27 mouse cellular contexts compared by ENCODE assay signal in the genomic region with DNA sequence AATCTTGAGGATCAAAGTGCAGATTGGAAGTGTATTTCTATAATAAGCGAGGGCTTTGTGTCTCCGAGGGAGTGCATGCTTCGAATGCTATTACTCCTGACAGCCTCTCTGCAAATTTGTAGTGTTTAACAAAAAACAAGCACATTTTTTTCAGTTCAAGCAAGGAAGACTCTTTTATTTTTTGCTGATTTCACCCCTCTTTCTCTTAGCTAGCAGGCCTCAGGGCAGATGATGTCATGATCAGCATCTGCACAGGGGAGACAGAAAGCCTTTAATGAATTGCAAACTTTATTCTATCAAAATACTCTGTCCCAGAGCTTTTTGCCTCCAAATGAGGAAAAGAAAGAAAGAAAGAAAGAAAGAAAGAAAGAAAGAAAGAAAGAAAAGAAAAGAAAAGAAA.
DNase-seq lines count a peak whose midpoint lies in the region; ATAC-seq and TF ChIP-seq lines count a peak whose summit lies in the region.
"Had no signal": no experiment of that assay in that cellular context is flagged by ENCODE, and none has a peak within 500 bp of the region (broad histone marks: within the 10 kb centered on the region; RNA-seq: fewer than 3 reads in every experiment).

No protein-coding gene starts in this region.

- H3K9ac ChIP-seq in forebrain, embryonic 11.5 days (ENCODE audit: low read length), result no peak overlapping the region
- no peak overlapping the region for H3K9ac ChIP-seq in forebrain, embryonic 15.5 days (replicated peaks)
- H3K9ac ChIP-seq in heart, embryonic 12.5 days, result no peak overlapping the region
- H3K9ac ChIP-seq: embryonic facial prominence, embryonic 15.5 days; heart, embryonic 15.5 days; hindbrain, embryonic 13.5 days; intestine, embryonic 15.5 days had no signal

- no peak for TF ChIP-seq POLR2A in cerebellum, adult 2 months (IDR thresholded peaks at IDR 0.05; ENCODE audit: borderline replicate concordance, insufficient read depth, low read length)

- TF ChIP-seq CTCF in cerebellum, adult 2 months (IDR thresholded peaks at IDR 0.05; ENCODE audit: borderline replicate concordance, insufficient read depth, low read depth, low read length), result no peak

- no peak overlapping the region for H3K4me3 ChIP-seq in forebrain, embryonic 11.5 days (ENCODE audit: low read depth, low read length)
- H3K4me3 ChIP-seq in forebrain, embryonic 15.5 days, result no peak overlapping the region
- H3K4me3 ChIP-seq in limb, embryonic 10.5 days, result no peak overlapping the region
- no peak overlapping the region for H3K4me3 ChIP-seq in cerebellum, adult 2 months (replicated peaks; ENCODE audit: insufficient read depth, low read depth, low read length)
- no peak overlapping the region for H3K4me3 ChIP-seq in heart, embryonic 12.5 days
- H3K4me3 ChIP-seq: embryonic facial prominence, embryonic 15.5 days; heart, embryonic 15.5 days; hindbrain, embryonic 10.5 days; hindbrain, embryonic 13.5 days; intestine, embryonic 15.5 days had no signal

- 0 out of 2 replicates have a peak, but pooled peaks have one; percentile 28 for ATAC-seq in forebrain, embryonic 11.5 days (replicated peaks; ENCODE audit: low FRiP score)
- no peak for ATAC-seq in forebrain, embryonic 15.5 days (replicated peaks)
- ATAC-seq in granulocyte monocyte progenitor cell, adult 5-6 weeks (replicated peaks; ENCODE audit: poor library complexity, severe bottlenecking), result no peak
- ATAC-seq in heart, embryonic 12.5 days (ENCODE audit: insufficient number of reproducible peaks, low FRiP score), result no peak
- ATAC-seq: hindbrain, embryonic 16.5 days; intestine, embryonic 15.5 days; Patski had no signal

- H3K4me1 ChIP-seq in forebrain, embryonic 11.5 days (replicated peaks; ENCODE audit: control insufficient read depth, insufficient read depth, low read length), result peaks cover 6% of the 10 kb centered on the region; the same call in 1 of the 2 replicates
- H3K4me1 ChIP-seq in forebrain, embryonic 15.5 days, result peaks cover 43% of the 10 kb centered on the region
- H3K4me1 ChIP-seq in limb, embryonic 10.5 days, result peaks cover 7% of the 10 kb centered on the region
- no peaks in the 10 kb centered on the region for H3K4me1 ChIP-seq in cerebellum, adult 2 months (ENCODE audit: control insufficient read depth, insufficient read depth, low read length)
- no peaks in the 10 kb centered on the region for H3K4me1 ChIP-seq in heart, embryonic 12.5 days (replicated peaks)
- H3K4me1 ChIP-seq: embryonic facial prominence, embryonic 15.5 days; heart, embryonic 15.5 days; intestine, embryonic 15.5 days had no signal

- DNase-seq in 3T3-L1 (ENCODE audit: low read depth, low spot score) (peak; percentile 12), NIH3T3 (ENCODE audit: low read depth) (peak; percentile 11)
- DNase-seq in forebrain, embryonic 11.5 days (ENCODE audit: low spot score), result peak; percentile 58
- no peak for DNase-seq in limb, embryonic 10.5 days (ENCODE audit: low spot score)
- DNase-seq in cerebellum, adult 2 months, result no peak
- DNase-seq: adrenal gland, postnatal 25 days; cerebellum, adult 18-20 months; cerebellum, adult 9-11 months; cerebellum, postnatal 25 days; gastrocnemius, postnatal 10 days; gastrocnemius, postnatal 36 days; heart, adult 11 months; heart, postnatal 10 days; heart, postnatal 36 days; kidney, adult 11 months; kidney, adult 8-10 months had no signal

- H3K27ac ChIP-seq in forebrain, embryonic 11.5 days (ENCODE audit: low read depth, low read length), result no peak overlapping the region
- H3K27ac ChIP-seq in forebrain, embryonic 15.5 days (replicated peaks), result peak overlapping the region; percentile 93
- no peak overlapping the region for H3K27ac ChIP-seq in limb, embryonic 10.5 days
- no peak overlapping the region for H3K27ac ChIP-seq in cerebellum, adult 2 months (ENCODE audit: insufficient read depth, low read length)
- H3K27ac ChIP-seq in heart, embryonic 12.5 days (ENCODE audit: poor library complexity, severe bottlenecking), result no peak overlapping the region
- H3K27ac ChIP-seq: embryonic facial prominence, embryonic 15.5 days; heart, embryonic 15.5 days; hindbrain, embryonic 10.5 days; hindbrain, embryonic 13.5 days; intestine, embryonic 15.5 days had no signal

- WGBS in forebrain, embryonic 11.5 days, result 36% methylated on average over 3 of the region's 3 CpGs
- 17% methylated on average over 3 of the region's 3 CpGs for WGBS in forebrain, embryonic 15.5 days
- 78% methylated on average over 3 of the region's 3 CpGs for WGBS in limb, embryonic 10.5 days
- WGBS in cerebellum, adult 2 months, result 91% methylated on average over 3 of the region's 3 CpGs
- 78% methylated on average over 3 of the region's 3 CpGs for WGBS in heart, embryonic 12.5 days

- no peaks in the 10 kb centered on the region for H3K36me3 ChIP-seq in forebrain, embryonic 11.5 days (ENCODE audit: control insufficient read depth, insufficient read depth, low read length)
- no peaks in the 10 kb centered on the region for H3K36me3 ChIP-seq in forebrain, embryonic 15.5 days
- no peaks in the 10 kb centered on the region for H3K36me3 ChIP-seq in limb, embryonic 10.5 days
- H3K36me3 ChIP-seq in heart, embryonic 12.5 days, result no peaks in the 10 kb centered on the region
- H3K36me3 ChIP-seq: embryonic facial prominence, embryonic 15.5 days; heart, embryonic 15.5 days; hindbrain, embryonic 10.5 days; hindbrain, embryonic 13.5 days; intestine, embryonic 15.5 days had no signal

- no peak overlapping the region for H3K4me2 ChIP-seq in forebrain, embryonic 11.5 days (ENCODE audit: low read depth, low read length, severe bottlenecking)
- H3K4me2 ChIP-seq in forebrain, embryonic 15.5 days (replicated peaks), result no peak overlapping the region
- no peak overlapping the region for H3K4me2 ChIP-seq in heart, embryonic 12.5 days
- H3K4me2 ChIP-seq: embryonic facial prominence, embryonic 15.5 days; heart, embryonic 11.5 days; heart, embryonic 15.5 days; hindbrain, embryonic 13.5 days; intestine, embryonic 15.5 days had no signal

- no peaks in the 10 kb centered on the region for H3K27me3 ChIP-seq in forebrain, embryonic 11.5 days (ENCODE audit: control insufficient read depth, insufficient read depth, low read length)
- no peaks in the 10 kb centered on the region for H3K27me3 ChIP-seq in forebrain, embryonic 15.5 days
- no peaks in the 10 kb centered on the region for H3K27me3 ChIP-seq in limb, embryonic 10.5 days (ENCODE audit: low read depth, poor library complexity, severe bottlenecking)
- H3K27me3 ChIP-seq in cerebellum, adult 2 months (ENCODE audit: control insufficient read depth, insufficient read depth, low read length), result no peaks in the 10 kb centered on the region
- no peaks in the 10 kb centered on the region for H3K27me3 ChIP-seq in heart, embryonic 12.5 days (replicated peaks)
- H3K27me3 ChIP-seq: embryonic facial prominence, embryonic 15.5 days; heart, embryonic 15.5 days; hindbrain, embryonic 13.5 days; intestine, embryonic 15.5 days had no signal

- H3K9me3 ChIP-seq in forebrain, embryonic 11.5 days (ENCODE audit: control insufficient read depth, low read length), result no peaks in the 10 kb centered on the region
- H3K9me3 ChIP-seq in forebrain, embryonic 15.5 days, result no peaks in the 10 kb centered on the region
- no peaks in the 10 kb centered on the region for H3K9me3 ChIP-seq in limb, embryonic 10.5 days (replicated peaks)
- no peaks in the 10 kb centered on the region for H3K9me3 ChIP-seq in heart, embryonic 12.5 days (replicated peaks)
- H3K9me3 ChIP-seq: embryonic facial prominence, embryonic 15.5 days; heart, embryonic 15.5 days; hindbrain, embryonic 10.5 days; hindbrain, embryonic 13.5 days; intestine, embryonic 15.5 days had no signal

Comparison
In these comparisons a context has a peak if more than half of its experiments do, and no peak if none do; other contexts are left out.
1. DNase-seq: peak in 3T3-L1 (single experiment), NIH3T3 (single experiment) and forebrain, embryonic 11.5 days (single experiment); none in limb, embryonic 10.5 days (single experiment) and cerebellum, adult 2 months (0 of 2).